Mouse (Mus musculus) thymus, postnatal 10 days (tissue): ENCODE results near the gene Lsamp.

Source experiments
- DNase-seq, 2 experiments: peaks; one replicate each; pipeline ENCODE4 v3.0.0; 2021; ENCODE audit warnings: low spot score in 2 of 2

Lsamp gene

DNA sequence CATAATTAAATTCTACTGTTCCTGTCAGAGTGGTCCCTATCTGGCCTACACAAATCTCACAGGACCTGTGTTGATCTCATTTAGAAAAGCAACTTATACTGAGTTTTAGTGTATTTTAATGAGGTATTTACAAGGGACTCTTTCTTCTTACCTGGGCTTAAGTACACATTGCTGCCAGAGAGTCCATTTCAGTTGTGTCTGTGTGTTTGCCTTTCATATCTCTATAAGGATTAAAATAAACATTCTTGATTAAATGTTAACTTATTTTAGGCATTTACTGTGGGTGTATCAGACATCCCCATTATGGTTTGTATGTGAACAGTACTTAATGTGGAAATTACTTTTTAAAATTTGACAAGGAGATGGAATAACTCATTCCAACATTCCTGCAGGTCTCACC is 963.9 kb downstream of the Lsamp start:
- no peak for DNase-seq

DNA sequence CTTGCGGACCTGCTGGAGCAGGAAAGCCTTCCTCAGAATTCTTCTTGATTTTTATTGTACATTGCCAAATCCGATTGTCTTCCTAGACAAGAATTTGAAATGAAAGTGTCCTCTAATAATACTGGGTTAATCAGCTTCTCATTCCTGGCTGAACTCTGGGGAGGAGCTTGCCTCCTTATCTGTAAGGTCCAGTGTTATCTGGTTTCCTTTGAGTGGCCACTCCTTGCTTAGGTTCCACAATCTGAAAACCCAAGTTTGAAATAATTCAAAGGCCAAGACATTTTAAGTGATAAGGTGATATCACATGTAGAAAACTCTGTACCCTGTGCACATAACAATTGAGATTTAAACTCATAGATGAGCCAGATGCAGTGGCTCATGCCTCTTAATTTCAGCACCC is 975.0 kb downstream of the Lsamp start:
- no peak for DNase-seq

DNA sequence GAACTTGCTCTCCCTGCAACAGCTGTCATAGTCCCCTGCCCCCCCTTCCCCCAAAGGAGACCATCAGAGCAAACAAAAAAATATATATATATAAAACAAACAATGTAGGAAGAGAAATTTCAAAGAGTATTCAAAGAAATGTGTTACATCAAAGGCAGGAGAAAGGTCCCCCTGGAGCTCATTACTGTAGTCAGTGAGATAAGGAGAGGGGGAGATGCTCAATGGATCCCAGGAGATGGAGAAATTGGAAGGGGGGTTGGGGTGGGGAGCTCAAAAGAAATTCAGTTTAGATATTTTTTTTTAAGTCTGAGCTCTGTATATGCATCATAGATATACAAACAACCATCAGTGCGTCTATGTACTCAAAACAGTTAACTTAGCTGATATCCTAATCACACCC is 976.4 kb downstream of the Lsamp start:
- no peak for DNase-seq

GRCm38 (mm10) chr16:40968088-40968860 is 984.1 kb downstream of the Lsamp start:
- DNase-seq = no peak

- no peak for DNase-seq
Measured at GRCm38 (mm10) chr16:40971382-40971781, 987.2 kb downstream of the Lsamp start.

DNA sequence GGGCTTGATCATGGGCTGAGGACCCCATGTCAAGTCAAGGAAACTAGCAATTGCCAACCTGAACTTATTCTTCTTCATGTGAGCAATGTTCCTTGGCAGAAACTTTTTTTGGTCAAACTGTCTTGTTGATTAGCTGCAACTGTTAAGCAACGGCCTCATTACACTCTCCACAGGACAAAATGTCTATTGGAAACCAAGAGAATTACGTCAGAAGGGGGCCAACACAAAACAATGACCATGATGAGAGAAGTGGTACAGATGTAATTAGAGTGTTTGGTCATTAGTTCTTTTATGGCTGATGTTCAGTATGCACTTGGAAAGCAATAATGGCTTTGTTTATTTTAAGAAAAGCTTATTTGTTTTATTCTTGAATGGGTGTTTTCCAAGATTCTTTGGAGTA is 989.9 kb downstream of the Lsamp start:
- no peak for DNase-seq

- no peak for DNase-seq
Measured at GRCm38 (mm10) chr16:40983026-40983425, 998.9 kb downstream of the Lsamp start.

DNA sequence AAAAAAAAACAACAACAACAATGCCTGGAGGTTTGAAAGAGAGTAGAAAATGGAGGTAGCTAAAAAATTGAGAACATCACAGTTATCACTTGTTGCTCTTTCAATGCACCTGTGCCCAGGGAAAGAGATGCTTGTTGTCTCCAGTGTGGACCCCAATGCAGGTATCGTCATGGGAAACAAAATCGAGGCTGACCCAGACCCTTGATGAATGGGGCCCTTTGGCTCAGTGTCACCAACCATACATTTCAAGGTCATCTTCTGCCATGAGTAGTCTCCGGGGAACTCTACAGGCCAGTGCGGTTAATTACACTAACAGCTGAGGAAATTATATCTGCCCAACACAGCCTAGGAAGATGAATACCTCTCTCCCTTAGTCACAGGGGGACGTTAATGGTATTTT is 1023.4 kb downstream of the Lsamp start:
- DNase-seq = no peak

GRCm38 (mm10) chr16:41034746-41035145 is 1050.6 kb downstream of the Lsamp start:
- DNase-seq = no peak

GRCm38 (mm10) chr16:41041686-41042085 is 1057.5 kb downstream of the Lsamp start:
- no peak for DNase-seq

GRCm38 (mm10) chr16:41063270-41063857 is 1079.2 kb downstream of the Lsamp start:
- DNase-seq = no peak

- no peak for DNase-seq
Measured at GRCm38 (mm10) chr16:41073470-41073869, 1089.3 kb downstream of the Lsamp start.

- DNase-seq = no peak
Measured at GRCm38 (mm10) chr16:41088648-41089047, 1104.5 kb downstream of the Lsamp start.

- no peak for DNase-seq
Measured at GRCm38 (mm10) chr16:41090092-41090491, 1105.9 kb downstream of the Lsamp start.

GRCm38 (mm10) chr16:41091259-41091658 is 1107.1 kb downstream of the Lsamp start:
- DNase-seq = no peak

DNA sequence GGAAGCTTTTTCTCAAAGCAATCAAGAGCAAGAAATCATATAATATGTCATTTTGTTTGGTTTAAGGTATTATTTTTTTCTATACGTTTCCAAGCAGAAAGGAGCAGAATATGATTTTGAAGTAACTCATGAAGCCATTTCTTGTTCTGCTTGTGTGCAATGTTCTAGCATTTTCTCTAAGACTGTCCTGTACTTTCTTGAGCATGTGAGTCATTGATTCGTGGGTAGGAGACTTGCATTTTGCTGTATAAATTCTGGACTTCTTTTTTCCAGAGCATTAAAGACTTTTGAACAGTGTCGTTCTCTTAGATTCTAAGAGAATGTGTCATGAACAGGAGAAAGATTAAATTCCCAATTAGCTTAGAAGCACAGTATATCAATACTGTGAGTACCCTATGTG is 1118.6 kb downstream of the Lsamp start:
- no peak for DNase-seq

GRCm38 (mm10) chr16:41124361-41124760 is 1140.2 kb downstream of the Lsamp start:
- no peak for DNase-seq

GRCm38 (mm10) chr16:41125051-41125450 is 1140.9 kb downstream of the Lsamp start:
- DNase-seq = no peak

- no peak for DNase-seq
Measured at GRCm38 (mm10) chr16:41131053-41131452, 1146.9 kb downstream of the Lsamp start.

DNA sequence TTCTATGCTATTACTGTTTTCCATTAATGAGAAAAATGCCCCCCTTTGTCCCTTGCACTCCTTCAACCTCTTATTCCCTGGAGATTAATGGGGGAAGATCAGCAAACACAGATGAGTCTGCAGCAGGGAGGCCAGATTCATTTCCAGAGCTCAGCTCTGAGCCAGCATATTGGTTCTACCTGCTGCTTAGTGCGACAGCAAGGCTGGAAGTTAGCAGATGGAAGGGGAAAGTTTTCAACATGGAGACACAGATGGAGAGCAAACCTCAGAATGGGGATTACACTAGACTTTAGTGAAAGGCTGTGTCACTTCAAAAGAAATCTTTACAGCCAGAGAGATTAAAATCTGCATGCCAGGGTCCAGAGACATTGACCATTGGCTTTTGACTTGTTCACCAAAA is 1188.7 kb downstream of the Lsamp start:
- DNase-seq = no peak

DNA sequence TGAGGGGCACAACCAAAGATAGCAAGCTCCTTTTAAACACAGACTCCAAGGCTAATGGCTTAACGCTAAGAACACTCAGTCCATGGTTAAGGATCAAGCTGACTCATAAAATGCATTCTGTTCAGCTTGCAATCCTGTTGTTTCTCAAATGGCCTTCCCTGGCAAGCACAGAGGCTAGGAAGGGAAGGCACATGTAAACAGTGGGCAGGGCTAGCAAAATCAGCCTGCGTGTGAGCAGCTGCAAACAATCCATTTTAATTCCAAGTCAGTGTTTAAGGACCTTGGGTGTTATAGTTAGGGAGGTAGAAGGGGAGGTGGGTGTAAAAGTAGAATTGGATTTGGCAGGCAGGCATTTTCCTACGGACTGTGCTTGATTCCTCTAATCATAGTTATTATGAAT is 1195.4 kb downstream of the Lsamp start:
- DNase-seq = no peak

DNA sequence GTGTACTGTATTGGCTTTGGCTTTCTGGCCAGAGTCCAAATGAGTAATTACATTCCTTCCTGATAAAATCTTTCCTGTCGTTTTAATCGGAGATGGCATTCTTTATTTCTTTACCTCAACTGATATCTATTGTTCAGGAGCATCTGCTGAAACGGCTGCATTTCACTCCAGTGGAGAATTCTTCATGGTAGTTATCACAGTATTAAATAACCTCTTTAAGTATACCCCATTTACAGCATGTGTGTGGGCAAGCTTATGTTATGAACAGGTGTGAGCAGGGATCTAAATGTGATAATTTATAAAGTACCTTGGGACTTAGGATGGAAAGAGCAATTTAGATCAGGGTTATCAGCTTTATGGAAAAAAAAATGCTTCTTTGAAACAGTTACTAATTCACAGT is 1196.7 kb downstream of the Lsamp start:
- no peak for DNase-seq

- no peak for DNase-seq
Measured at GRCm38 (mm10) chr16:41210055-41210454, 1225.9 kb downstream of the Lsamp start.

DNA sequence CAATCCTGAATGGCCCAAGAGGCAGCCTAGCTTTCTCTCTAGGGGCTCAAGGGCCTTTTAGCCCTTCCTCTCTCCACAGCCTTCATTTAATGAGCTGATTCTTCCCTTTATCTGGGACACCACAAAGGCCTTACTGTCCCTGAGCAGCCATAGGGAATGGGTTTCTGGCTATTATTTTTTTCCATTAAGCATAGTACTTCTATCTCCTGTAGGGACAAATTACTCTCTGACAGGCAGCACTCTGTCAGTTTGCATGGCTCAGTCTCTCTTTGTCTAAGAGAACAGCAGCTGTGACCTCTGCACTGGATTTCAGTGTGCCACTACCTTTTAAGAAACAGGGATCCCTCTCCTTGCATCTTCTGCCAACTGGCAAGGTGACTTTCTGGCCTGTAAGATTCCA is 1251.7 kb downstream of the Lsamp start:
- no peak for DNase-seq
